Mouse (Mus musculus) embryonic fibroblast, embryonic 13.5 days (primary cell): ENCODE results near the gene Lars2. TPM values are rescaled to one million over a fixed set of nuclear protein-coding genes. Genes with fewer than 3 reads are reported as not detected.
"Not testable (repeated sequence)": the region's sequence is repeated elsewhere in the genome, so short reads cannot be mapped to it uniquely, and the experiment has no call there.

ENCODE experiments used
- H3K27ac ChIP-seq: 2 replicates; pipeline ENCODE4 v1.5.1; 2012; ENCODE audit warnings: low read length, control low read depth, inconsistent platforms; ENCODE audit not compliant: insufficient read depth
- H3K4me1 ChIP-seq: 2 replicates; pipeline ENCODE4 v1.6.1; 2011; ENCODE audit warnings: low read length; ENCODE audit not compliant: control insufficient read depth, insufficient read depth
- H3K4me3 ChIP-seq: 2 replicates; pipeline ENCODE4 v1.5.1; 2011; ENCODE audit warnings: mild to moderate bottlenecking, control low read depth, low read length; ENCODE audit not compliant: insufficient read depth
- CTCF ChIP-seq: IDR thresholded peaks from 2 replicates; pipeline ENCODE4 v1.5.1; 2011; ENCODE audit warnings: mild to moderate bottlenecking, control low read depth, low read length, moderate library complexity, borderline replicate concordance; ENCODE audit not compliant: insufficient read depth
- POLR2A ChIP-seq: IDR thresholded peaks from 2 replicates; pipeline ENCODE4 v1.6.1; 2011; ENCODE audit warnings: low read depth, mild to moderate bottlenecking, control low read depth, low read length, moderate library complexity
- polyA plus RNA-seq: library from polyadenylated mRNA; stranded (reverse); fragments of >200 nt; gene quantifications from 2 replicates; pipeline ENCODE4 v1.2.4, GENCODE M21; 2011; ENCODE audit warnings: low read depth; ENCODE audit not compliant: missing spikeins, insufficient read length

Lars2 gene
- polyA plus RNA-seq, 1 experiment, result 9,134 TPM

DNA sequence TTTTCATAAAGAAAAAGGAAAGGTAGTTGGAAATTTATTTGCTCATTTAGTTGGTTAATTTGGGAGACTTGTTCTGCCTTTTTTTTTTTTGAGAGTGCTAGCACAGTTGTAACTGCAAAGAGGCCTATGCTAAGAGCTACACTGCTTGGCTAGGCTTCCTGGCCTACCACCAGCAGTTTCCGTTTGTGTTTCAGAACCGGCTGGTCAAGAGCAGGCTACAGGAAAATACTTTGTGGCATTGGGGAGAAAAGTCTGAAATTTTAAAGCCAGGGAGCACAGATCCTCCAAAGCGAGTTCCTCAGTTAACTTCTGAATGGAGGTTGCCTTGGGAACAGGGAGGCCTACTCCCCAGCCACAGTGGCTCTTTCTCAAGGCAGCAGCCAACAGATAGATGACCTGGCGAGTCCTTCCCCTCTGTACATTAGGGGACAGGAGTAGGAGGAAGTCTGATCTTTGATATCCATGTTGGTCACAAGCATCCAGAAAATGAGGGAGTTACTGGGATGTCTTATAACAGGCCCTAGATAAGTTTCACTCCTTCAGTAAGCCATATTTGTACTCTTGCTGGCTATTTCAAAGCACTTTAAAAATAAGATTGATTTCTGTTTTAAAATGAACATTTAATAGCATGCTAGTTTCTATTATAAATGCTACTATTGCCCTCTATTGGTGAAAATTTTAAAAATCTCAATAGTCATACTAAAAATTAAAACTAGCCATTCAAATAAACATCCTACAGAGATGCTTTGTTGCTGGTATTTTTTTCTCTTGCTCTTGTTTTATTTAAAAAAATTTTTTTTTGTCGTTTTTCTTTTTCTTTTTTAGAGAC is 73.7 kb downstream of the Lars2 start:
- no peak for TF ChIP-seq POLR2A
- TF ChIP-seq CTCF, result no peak
- H3K4me3 ChIP-seq, result no peak overlapping the region
- H3K27ac ChIP-seq, result no peak overlapping the region
- H3K4me1 ChIP-seq, result no peaks in the 10 kb centered on the region

DNA sequence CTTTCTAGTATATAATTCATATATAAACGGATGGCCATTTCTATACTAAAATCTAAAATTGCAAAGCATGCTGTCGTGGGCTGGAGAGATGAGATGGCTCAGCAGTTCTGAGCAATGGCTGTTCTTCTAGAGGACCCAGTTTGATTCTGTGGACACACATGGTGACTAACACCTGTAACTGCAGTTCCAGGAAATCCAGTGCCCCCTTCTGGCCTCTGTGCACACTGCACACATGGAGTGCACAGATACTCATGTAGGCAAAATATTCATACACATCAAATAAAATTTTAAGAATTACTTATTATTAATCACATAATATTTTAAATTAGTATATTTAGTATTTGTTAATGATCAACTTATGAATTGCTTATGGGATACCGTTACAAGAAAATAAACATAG is 80.4 kb downstream of the Lars2 start:
- H3K4me3 ChIP-seq, H3K27ac ChIP-seq, H3K4me1 ChIP-seq: not testable (repeated sequence)

DNA sequence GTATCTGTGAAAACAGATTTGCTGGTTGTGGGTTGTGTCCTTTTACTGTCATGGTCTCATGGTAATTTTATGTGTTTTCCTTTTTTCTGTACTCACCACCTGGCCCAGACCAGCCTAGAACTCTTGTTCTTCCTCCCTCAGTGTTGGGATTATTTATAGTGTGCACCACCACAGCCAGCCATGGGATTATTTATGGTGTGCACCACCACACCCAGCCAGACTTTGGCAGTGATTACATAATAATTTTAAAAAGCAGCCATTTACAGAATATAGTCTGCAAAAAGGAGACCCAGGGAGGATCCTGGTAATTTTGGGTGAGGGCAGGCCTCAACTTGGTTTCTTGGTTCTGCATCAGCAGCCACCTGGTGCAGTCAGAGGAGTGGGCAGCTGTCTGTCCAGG is 81.9 kb downstream of the Lars2 start:
- H3K4me1 ChIP-seq, result no peaks in the 10 kb centered on the region
- TF ChIP-seq CTCF, result no peak
- TF ChIP-seq POLR2A, result no peak
- no peak overlapping the region for H3K27ac ChIP-seq
- no peak overlapping the region for H3K4me3 ChIP-seq

DNA sequence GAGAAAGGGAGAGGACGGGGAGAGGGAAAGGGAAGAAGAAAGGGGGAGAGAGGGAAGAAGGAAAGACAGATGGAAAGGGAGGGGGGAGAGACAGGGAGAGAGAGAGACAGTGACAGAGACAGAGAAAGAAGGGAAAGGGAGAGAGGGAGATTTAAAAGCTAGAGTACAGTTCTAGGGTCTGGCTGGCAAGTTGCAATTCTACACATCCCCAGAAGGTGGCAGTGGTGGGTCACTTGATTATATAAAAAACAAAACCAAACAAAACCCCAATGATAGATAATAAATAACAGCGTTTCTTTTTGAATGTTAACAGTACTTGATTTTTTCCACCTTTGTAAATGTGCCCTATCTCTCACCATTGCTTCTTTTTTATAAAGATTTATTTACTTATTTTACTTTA is 83.4 kb downstream of the Lars2 start:
- H3K4me1 ChIP-seq, result no peaks in the 10 kb centered on the region
- no peak overlapping the region for H3K4me3 ChIP-seq
- TF ChIP-seq POLR2A, result no peak
- TF ChIP-seq CTCF, result 0 out of 2 replicates have a peak, but pooled peaks have one; percentile 1
- no peak overlapping the region for H3K27ac ChIP-seq

DNA sequence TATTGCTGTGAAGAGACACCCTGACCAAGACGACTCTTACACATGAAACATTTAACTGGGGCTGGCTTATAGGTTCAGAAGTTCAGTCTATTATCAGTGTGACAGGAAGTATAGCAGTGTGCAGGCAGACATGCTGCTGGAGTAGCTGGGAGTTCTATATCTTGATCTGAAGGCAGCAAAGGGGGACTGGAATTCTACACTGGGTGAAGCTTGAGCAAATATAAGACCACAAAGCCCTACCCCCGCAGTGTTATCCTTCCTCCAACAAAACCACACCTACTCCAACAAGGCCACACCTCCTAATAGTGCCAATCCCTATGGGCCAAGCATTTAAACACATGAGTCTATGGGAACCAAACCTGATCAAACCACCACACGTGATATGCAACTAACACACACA is 85.0 kb downstream of the Lars2 start:
- no peak overlapping the region for H3K4me3 ChIP-seq
- TF ChIP-seq POLR2A, result no peak
- no peak for TF ChIP-seq CTCF
- no peaks in the 10 kb centered on the region for H3K4me1 ChIP-seq
- no peak overlapping the region for H3K27ac ChIP-seq

DNA sequence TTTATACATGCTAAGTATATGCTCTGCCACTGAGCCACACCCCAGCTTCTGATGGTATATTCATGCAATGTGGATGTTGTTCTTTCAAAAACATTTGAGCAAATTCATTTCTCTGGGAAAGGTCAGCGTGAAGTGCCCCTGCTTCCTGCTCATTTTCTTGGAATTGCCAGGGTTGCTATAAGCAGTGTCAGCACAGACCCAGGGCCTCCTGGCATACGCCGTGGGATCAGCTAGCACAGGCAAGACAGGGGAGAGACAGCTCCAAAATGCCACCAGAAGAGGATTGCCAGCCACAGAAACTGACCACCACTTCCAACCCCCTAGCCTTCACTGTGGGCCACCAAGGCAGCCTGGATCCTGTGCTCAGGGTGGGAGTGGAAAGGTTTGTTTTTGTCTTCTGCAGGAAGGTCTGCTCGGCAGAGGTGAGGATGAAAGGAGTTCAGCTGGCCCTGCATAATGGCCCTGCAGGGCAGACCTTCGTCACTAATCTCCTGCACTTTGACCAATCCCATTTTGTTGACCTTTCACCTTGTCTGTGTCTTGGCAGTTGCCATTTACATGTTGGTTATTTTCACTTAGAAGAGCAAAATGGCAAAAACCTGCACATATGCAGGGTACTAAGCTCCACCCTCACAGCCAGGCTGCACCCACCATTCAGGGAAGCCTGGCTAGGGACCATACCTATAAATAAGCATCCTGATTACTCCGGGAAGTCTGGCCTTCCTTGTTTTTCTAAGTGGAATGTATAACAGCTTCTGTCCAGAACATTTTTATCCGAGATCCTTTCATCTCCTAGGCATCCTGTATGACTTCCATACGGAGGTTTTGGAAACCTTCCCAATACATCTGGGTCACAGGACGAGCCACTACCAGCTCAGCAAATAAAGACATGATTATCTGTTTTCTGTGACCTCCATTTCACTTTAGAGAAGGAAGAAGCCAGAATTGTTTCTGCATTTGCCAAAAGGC is 90.2 kb downstream of the Lars2 start:
- no peak overlapping the region for H3K4me3 ChIP-seq
- no peaks in the 10 kb centered on the region for H3K4me1 ChIP-seq
- TF ChIP-seq CTCF (no peak), POLR2A (no peak)
- H3K27ac ChIP-seq, result no peak overlapping the region

DNA sequence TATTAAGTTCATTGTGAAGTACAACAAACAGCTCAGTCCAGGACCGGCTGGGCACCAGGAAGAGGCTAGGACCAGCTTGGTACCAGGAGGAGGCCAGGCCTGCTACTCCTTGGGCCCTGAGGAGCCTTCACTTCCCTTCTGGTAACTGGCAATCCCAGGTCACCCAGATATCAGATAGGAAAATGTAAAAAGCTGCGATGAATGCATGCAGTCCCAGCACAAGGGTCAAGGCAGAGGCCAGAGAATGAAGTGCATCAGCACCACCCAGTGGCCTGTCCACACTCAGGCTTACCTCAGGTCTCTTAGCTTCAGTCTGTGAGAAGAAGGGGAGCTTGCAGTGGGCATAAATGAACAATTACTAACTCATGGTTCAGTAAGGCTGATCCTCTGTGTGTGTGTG is 90.9 kb downstream of the Lars2 start:
- TF ChIP-seq CTCF (peak; percentile 64; the same call in 1 of the 2 replicates), POLR2A (no peak)
- no peak overlapping the region for H3K27ac ChIP-seq
- H3K4me1 ChIP-seq, result no peaks in the 10 kb centered on the region
- H3K4me3 ChIP-seq, result no peak overlapping the region

DNA sequence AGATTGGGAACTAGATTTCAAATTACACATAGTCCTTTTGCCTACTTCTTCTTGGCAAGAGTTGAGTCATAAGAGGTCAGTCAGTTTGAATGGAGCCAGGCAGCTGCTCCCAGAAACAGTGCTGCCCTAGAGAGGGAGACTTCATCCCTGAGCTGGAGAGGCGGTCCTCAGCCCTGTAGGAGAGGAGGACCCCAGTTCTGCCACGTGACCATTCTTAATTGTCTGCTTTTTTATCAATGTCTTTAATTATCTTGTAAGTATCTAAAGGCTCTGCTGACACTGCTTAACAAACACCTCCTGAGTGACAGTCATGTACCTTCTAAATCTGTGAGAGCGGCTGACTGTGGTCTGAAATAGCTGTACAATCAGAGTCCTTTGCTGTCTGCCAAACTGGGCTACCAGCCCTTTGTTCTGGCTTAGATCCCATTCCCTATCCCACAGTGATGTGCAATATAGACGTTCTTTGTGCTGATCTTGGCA is 100.5 kb downstream of the Lars2 start:
- H3K27ac ChIP-seq, result no peak overlapping the region
- no peak for TF ChIP-seq CTCF
- TF ChIP-seq POLR2A, result no peak
- no peak overlapping the region for H3K4me3 ChIP-seq
- H3K4me1 ChIP-seq, result no peaks in the 10 kb centered on the region; the same call in 1 of the 2 replicates

DNA sequence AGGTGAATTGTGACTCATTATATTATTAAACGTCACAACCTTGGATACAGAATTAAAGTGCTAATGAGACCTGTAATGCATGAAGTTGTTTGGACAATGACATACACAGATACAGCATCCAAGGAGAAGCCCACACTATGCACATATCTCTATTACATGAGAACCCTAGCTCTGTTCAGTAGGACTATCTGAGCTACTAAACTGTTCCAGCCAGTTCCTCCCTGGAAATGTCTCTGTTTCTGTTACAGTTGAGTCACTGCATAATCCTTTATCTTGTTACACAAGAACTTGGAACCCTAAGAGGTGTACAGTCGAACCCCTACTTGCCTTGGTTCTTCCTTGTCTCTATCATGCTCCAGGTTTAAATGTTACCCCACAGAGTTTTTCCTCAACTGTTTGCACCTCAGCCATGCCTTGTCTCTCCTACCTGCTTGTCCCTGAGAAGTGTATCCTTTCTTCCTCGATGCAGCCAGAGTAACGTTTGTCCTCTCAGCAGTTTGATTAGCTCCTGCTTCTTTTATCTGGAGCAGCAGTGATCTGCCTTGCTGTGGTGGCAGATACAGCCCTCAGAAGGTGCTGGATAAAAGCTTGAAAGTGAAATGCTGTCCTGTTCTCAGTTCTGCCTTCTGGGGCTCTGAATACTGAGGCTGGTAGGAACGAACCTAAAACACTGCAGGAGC is 101.8 kb downstream of the Lars2 start:
- peaks cover 3% of the 10 kb centered on the region for H3K4me1 ChIP-seq
- TF ChIP-seq POLR2A, result no peak
- TF ChIP-seq CTCF, result no peak
- H3K27ac ChIP-seq, result no peak overlapping the region
- H3K4me3 ChIP-seq, result no peak overlapping the region

DNA sequence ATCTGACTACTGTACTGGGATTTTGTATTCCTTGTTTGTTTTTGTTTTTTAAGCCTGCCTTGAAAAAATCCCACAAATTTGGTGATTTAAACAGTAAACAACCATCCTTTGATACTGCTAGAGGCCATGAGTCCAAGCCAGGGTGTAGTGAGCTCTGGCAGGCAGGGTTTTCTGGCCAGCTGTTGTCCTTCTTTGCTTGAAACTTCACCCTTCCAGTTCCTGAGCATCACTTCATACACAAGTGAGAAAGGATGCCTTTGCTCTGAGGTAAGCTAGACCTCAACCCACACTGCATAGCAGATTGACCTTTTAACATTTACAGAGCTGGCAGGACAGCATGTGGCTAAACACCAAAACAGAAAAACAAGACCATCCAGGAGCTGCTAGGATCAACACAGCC is 102.4 kb downstream of the Lars2 start:
- no peak overlapping the region for H3K27ac ChIP-seq
- TF ChIP-seq CTCF (no peak), POLR2A (no peak)
- H3K4me3 ChIP-seq, result no peak overlapping the region
- peaks cover 3% of the 10 kb centered on the region for H3K4me1 ChIP-seq
